Mouse (Mus musculus) ES-Bruce4 (cell line): ENCODE data around the gene Atoh8. TPM values are rescaled to one million over a fixed set of nuclear protein-coding genes. Genes with fewer than 3 reads are reported as not detected.

Source experiments
- H3K27ac ChIP-seq: 2 replicates; pipeline ENCODE4 v1.5.1; 2012; ENCODE audit warnings: low read length, inconsistent platforms; ENCODE audit not compliant: insufficient read depth
- H3K27me3 ChIP-seq: 2 replicates; pipeline ENCODE4 v1.6.1; 2012; ENCODE audit warnings: mild to moderate bottlenecking, low read length, inconsistent platforms; ENCODE audit not compliant: control insufficient read depth, poor library complexity, insufficient read depth, severe bottlenecking
- H3K36me3 ChIP-seq: 2 replicates; pipeline ENCODE4 v1.6.1; 2012; ENCODE audit warnings: inconsistent platforms, mild to moderate bottlenecking, low read length, moderate library complexity; ENCODE audit not compliant: control insufficient read depth, poor library complexity, insufficient read depth, severe bottlenecking
- H3K4me1 ChIP-seq: one replicate; pipeline ENCODE4 v1.8.1; 2011; ENCODE audit warnings: low read length; ENCODE audit not compliant: control insufficient read depth, insufficient read depth
- H3K4me3 ChIP-seq: 2 replicates; pipeline ENCODE4 v1.5.1; 2011; ENCODE audit warnings: low read depth, mild to moderate bottlenecking, low read length
- H3K9ac ChIP-seq: 2 replicates; pipeline ENCODE4 v1.6.1; 2012; ENCODE audit warnings: low read depth, mild to moderate bottlenecking, inconsistent platforms; ENCODE audit not compliant: poor library complexity, severe bottlenecking
- H3K9me3 ChIP-seq: replicated peaks from 2 replicates; pipeline ENCODE4 v1.6.1; 2012; ENCODE audit warnings: mild to moderate bottlenecking, low read length, inconsistent platforms; ENCODE audit not compliant: control insufficient read depth, poor library complexity, insufficient read depth, severe bottlenecking
- CTCF ChIP-seq: IDR thresholded peaks from one replicate; pipeline ENCODE4 v1.8.1; 2011; ENCODE audit warnings: low read depth, low read length
- EP300 ChIP-seq: IDR thresholded peaks from 2 replicates; pipeline ENCODE4 v1.6.1; 2011; ENCODE audit warnings: low read depth, low read length; ENCODE audit not compliant: insufficient read depth
- POLR2A ChIP-seq: IDR thresholded peaks from one replicate; pipeline ENCODE4 v1.8.1; 2011; ENCODE audit warnings: low read length; ENCODE audit not compliant: insufficient read depth
- polyA plus RNA-seq: library from polyadenylated mRNA; stranded (reverse); fragments of >200 nt; gene quantifications from 2 replicates; pipeline ENCODE4 v1.2.4, GENCODE M21; 2011; ENCODE audit warnings: low read depth; ENCODE audit not compliant: missing spikeins, insufficient read depth, insufficient read length

Gene Atoh8
- not detected in 2 replicates for polyA plus RNA-seq

DNA sequence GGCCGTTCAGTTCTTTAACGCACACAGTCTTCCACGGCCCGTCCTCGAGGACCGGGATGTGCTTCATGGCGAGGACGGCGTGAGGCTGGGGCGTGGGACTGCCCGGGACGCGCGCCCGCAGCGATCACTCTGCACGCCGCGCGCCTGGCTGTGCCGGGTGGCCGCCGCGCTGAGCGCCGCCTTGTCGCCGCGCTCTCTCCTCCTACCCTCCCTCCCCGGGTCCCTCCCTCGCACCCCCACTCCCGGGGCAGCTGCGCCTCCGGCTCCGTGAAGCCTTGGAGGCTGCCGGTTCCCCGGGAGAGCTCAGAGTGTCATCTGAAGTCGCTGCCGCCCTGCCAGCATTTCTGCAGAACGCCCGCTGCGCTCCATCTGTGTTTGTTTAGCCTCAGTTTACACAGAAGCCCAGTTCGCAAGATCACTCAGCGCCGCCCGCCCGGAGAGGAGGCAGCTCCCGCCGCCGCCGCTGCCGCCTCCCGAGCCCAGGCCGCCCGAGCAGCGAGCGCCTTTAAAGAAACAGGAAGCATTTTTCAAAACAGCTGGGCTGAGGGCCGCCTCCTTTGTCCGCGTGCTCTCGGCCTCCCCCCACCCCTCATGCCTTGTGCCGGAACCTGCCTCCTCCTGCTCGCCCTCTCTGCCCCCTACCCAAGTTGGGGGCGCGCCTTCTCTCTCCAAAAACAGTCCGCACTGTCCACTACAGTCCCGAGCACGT lies at the start of gene Atoh8:
Gene Atoh8 (minus strand): TSS at position 480 of the 709 bp plus-strand sequence.
- Histone ChIP-seq H3K36me3 (no peaks in the 10 kb centered on the region), H3K27me3 (peaks cover 14% of the 10 kb centered on the region), H3K9me3 (no peaks in the 10 kb centered on the region), H3K4me1 (no peaks in the 10 kb centered on the region), H3K4me3 (peak within 1 kb of the TSS; percentile 85), H3K27ac (no peak within 1 kb of the TSS), H3K9ac (peak within 1 kb of the TSS; percentile 44)
- no peak for TF ChIP-seq EP300
- TF ChIP-seq CTCF = no peak
- no peak for TF ChIP-seq POLR2A

DNA sequence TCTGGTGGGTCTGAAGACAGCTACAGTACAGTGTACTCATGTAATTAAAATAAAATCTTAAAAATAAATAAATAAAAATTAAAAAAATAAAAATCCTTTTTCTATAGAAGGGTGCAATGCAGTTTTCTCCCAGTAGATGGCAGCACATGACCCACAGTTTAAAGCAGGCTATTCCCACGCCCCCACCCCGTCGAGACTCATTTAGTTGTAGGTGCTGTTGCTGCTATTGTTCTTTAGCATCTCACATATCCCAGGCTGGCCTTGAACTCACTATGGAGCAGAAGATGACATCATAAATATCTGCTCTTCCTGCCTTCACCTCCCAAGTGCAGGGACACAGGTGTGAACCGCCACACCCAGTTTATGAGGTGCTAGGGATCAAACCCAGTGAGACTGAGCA lies 48.5 kb upstream of the Atoh8 start:
- H3K4me1 ChIP-seq = no peaks in the 10 kb centered on the region
- H3K9me3 ChIP-seq = no peaks in the 10 kb centered on the region
- no peak overlapping the region for H3K9ac ChIP-seq
- no peak overlapping the region for H3K4me3 ChIP-seq
- H3K36me3 ChIP-seq = no peaks in the 10 kb centered on the region
- no peak overlapping the region for H3K27ac ChIP-seq
- no peaks in the 10 kb centered on the region for H3K27me3 ChIP-seq
- no peak for TF ChIP-seq EP300
- no peak for TF ChIP-seq POLR2A
- peak; percentile 60 for TF ChIP-seq CTCF

DNA sequence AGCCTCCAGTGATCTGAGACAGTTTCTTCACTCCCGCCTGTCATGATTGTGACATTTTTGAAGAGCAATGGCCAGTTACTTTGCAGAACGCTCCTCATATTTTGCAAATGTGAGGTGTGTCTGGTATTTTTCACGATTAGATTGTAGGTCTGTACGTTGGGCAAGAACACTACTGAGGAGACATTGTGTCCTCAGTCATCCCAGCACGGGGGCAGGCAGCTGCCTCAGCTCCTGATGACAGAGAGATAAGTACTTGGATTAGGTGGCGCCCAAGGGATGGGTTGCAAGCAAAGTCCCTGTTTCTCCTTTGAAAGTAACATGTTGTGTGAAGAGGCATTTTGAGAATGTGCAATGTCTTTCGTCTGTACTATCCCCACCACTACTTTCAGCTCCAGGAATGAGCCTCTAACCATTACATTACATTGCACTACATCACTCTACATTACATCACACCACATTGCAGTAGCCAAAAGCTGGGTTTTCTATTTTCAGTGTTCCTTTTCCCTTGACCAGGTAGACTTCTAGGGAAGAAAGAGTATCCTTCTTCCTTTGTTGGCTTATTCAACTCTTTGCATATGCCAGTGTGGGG lies 45.1 kb upstream of the Atoh8 start:
- Histone ChIP-seq H3K4me3 (no peak overlapping the region), H3K4me1 (no peaks in the 10 kb centered on the region), H3K9ac (no peak overlapping the region), H3K27ac (no peak overlapping the region), H3K27me3 (no peaks in the 10 kb centered on the region; the same call in 1 of the 2 replicates), H3K36me3 (no peaks in the 10 kb centered on the region), H3K9me3 (no peaks in the 10 kb centered on the region)
- no peak for TF ChIP-seq CTCF
- TF ChIP-seq EP300 = no peak
- TF ChIP-seq POLR2A = no peak

DNA sequence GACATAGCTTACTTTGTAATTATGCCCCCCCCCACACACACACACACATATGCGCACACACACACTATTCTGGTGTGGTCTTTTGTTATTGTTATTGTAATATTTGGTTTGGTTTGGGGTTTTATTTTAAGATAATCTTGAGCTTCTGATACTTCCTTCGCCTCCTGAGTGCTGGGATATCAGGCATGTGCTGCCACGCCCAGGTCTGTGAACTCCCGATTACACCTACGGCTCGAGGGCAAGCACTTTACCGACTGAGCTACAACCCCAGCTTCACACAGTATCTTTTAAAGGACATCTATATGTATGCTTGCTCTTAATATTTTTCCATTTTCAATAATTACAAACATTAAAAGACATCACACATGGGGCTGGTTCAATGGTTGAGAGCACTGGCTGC lies 44.1 kb upstream of the Atoh8 start:
- H3K9ac ChIP-seq = no peak overlapping the region
- no peaks in the 10 kb centered on the region for H3K4me1 ChIP-seq
- H3K4me3 ChIP-seq = no peak overlapping the region
- no peak for TF ChIP-seq POLR2A
- no peak for TF ChIP-seq CTCF
- TF ChIP-seq EP300 = no peak
- no peaks in the 10 kb centered on the region for H3K36me3 ChIP-seq
- no peaks in the 10 kb centered on the region; the same call in 1 of the 2 replicates for H3K27me3 ChIP-seq
- H3K9me3 ChIP-seq = no peaks in the 10 kb centered on the region
- no peak overlapping the region for H3K27ac ChIP-seq

DNA sequence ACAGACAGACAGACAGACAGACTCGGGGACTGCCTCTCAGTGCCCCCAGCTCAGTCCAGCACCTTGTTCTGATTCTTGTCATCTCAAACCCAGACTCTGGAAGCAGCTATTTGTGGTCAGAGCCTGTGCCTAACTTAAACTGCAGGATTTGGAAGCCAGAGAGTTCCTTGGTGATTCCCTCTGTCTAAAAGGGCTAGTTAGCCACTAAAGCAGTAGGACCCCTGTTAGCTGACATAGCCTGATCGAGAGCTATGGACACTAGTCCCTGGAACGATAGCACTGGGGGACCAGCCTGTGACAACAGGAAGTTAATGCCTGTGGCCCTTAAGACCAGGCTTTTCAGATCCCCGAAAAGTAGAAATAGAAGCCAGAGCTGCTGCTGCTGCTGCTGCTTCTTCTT lies 43.5 kb upstream of the Atoh8 start:
- Histone ChIP-seq H3K27ac (no peak overlapping the region), H3K4me1 (no peaks in the 10 kb centered on the region), H3K4me3 (no peak overlapping the region), H3K27me3 (no peaks in the 10 kb centered on the region; the same call in 1 of the 2 replicates), H3K9ac (no peak overlapping the region), H3K9me3 (no peaks in the 10 kb centered on the region), H3K36me3 (no peaks in the 10 kb centered on the region)
- TF ChIP-seq POLR2A = no peak
- TF ChIP-seq EP300 = no peak
- no peak for TF ChIP-seq CTCF
